Mouse (Mus musculus) left cerebral cortex, adult 9 months (tissue): ENCODE measurements around the gene Plch2.

Source experiments
- DNase-seq, 2 experiments: peaks; one replicate each; pipeline ENCODE4 v3.0.0; 2022; ENCODE audit warnings: low spot score in 2 of 2

The Plch2 gene

DNA sequence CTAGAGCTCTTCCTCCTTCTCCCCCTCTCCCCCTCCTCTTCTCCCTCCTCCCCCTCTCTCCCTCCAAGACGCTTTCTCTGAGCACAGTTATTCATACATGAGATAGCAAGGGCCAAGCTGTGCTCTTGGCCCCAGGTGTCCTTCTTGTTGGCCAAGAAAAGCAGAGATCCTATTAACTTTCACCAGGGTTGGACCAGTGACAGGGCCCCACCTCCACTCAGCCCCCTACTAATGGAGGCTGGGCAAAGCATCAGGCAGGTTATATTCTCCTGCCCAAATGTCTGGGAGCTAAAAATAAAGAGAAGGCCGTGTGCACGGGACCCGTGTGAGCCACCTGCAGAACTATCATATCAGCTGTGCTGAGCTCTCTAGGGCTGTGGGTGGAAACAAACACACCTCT, 61.7 kb downstream of the Plch2 start:
- DNase-seq = no peak

DNA sequence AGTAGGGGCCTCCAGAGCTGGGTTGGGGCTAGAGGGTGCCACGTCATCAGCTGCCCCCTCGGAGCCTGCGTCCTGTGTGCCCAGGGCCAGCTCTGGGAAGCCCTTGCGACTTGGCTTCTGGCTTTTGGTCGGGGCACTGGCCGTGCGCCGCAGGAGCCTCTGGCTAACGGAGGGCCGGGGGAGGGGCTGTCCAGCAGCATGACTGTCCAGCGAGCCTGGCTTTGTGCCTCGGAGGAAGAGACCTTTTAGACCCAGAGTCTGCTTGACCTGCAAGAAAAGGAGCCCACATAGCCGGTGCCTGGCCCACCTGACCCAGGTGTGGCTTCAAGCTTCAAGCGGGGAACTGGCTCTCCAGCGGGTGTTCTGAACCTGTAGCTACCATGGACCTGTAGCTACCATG, 69.8 kb downstream of the Plch2 start:
- no peak for DNase-seq

DNA sequence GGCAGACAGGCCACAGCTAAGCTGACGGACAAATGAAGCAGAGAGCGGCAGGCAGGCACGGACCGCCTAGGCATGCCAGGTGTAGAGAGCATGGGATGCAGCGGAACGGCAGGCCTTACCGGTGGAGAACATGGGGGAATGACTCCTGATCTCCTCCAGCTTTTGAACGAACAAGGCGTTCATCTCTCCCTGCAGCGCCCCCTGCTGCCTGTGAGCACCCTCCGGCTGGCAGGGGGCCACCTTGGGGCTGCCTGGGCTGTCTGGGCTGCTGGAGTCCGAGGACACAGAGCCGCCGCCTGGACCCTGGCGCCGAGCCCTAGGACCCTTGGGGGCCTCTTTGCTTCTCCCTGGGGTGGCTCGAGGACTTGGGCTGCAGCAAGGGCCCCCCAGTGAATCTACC, 70.5 kb downstream of the Plch2 start:
- peak in 1 of 2 experiments; percentile 82 for DNase-seq

DNA sequence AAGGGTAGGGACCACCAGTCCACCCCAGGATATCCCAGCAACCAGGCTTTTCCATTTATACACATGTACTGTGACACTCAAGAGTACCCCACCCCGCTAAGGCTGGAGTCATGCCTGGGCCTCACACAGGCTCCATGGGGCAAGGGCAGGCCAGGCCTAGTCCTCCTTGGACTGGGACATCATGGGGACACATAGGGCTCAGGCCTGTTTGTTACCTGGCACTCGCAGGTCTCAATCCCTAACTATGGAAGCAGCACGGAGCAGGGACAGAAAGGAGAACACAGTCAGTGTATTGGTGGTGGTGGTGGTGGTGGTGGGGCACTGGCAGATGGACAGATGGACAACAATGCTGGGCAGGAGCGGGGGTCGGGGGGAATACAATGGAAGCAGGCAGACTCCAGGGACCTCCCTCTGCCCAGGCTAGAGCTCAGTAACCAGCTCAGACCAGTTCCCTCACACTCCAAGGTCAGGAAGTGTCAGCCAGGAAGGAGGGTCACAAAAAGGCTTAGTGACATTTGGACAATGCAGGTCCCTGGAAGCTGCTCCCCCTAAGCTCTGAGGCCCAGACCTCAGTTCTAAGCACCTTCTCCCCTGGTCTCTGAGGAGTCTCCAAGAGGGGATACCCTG, 71.3 kb downstream of the Plch2 start:
- no peak for DNase-seq

DNA sequence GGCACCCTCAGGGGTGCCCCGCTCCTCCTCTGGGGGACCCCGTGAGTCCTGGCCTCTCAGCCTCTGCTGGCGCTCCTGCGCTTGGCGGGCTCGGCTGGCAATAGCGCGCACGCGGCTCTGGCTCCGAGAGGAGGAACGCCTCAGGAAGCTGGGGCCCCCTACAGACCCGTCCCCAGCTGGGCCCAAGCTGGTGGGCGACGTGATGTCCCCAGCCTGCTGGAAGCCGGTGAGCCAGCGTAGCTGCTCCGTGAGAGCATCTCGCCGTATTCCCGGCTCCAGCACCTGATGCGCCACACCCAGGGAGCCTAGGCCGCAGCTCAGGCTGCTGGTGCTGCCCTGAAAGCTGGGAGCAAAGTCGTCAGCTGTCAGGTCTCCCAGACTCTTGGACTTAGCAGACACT, 72.8 kb downstream of the Plch2 start:
- DNase-seq = no peak

DNA sequence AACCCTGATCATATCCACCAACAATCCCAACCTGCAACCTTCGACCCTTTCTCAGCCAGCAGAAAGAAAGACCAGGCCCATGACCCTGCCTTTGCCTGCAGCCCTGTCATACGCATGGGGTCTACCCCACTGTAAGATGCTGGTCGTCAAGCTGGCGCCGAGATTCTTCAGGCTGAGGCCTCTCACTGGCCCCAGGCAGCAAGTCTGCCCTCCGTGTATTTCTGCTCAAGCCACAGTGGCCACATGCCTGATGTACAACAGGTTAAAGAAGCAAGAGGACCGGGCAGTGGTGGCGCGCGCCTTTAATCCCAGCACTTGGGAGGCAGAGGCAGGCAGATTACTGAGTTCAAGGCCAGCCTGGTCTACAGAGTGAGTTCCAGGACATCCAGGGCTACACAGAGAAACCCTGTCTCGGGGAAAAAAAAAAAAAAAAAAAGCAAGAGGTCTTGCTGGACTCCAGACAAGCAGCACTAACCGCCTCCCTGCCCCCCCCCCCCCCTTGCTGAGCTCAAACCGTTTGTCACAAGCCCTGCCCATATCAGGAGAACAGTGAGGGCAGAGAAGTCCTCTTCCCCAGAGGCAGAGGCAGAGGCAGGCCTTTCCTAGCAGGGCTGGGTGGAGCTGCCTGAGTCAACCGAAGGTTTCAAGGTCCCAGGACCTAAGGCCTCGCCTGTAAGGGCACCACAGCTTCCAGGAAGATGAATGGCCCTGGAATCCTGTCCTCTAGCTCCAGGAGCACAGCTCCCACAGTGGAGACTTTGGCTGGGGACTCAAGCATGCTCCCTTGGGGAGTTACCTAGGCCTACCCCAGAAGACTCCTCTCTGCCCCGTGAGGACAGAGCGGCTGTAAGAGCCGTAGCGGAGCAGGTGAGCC, 74.1 kb downstream of the Plch2 start:
- DNase-seq = no peak

DNA sequence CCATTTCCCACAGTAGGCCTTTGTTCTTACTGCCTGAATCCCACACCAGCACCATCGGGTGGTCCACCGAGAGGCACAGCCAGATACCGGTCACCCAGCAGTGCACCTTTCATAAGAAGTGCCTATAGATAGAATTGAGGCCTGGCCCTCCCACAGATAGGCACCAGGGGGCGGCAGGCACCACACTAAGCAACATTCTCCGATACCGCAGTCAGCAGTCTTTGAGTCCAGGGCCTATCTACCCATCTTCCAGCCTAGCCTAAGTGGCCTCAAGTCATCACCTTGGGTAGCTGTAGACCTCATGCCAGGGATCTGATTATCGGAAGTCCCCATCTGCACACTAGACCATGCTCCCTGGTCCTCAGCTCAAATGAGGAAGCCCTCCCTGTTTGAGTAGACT, 75.1 kb downstream of the Plch2 start:
- peak; percentile 56 to 85 for DNase-seq

DNA sequence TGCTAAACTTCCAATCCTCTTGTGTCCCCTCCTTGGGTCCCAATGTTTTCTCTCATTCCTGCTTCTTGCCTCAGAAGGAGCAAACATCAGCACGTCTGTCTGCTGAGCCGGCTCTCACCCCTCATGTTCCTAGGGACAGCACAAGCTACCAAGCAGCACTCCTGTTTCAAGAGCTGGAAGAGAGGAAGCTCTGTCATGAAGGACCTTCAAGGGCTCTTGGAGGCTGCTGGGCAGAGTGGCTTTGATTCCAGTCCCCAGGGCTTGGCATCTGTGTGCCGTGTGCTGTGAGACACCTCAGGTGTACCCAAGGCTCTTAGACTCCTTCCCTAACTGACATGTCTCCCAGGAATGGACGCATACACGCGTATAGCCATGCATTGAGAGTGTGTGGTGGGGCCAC, 75.5 kb downstream of the Plch2 start:
- no peak for DNase-seq

DNA sequence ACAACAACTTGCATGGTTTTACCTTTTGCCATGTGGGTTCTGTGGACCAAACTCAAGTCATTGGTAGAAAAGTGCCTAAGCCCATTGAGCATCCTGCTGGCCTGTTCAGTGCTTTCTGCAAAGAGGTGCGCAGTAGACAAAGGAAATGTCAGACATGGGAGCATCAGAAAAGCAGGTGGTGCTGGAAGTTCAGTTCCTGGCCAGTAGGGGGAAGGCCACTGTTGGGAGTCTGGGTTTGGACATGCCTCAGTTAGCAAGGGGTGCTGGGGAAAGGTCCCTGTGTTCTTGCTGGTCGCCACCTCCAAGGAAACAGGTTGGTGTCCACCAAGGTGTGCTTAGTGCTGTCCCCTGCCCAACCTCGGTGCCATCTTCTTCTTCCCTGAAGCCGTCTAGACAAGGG, 76.5 kb downstream of the Plch2 start:
- no peak for DNase-seq

DNA sequence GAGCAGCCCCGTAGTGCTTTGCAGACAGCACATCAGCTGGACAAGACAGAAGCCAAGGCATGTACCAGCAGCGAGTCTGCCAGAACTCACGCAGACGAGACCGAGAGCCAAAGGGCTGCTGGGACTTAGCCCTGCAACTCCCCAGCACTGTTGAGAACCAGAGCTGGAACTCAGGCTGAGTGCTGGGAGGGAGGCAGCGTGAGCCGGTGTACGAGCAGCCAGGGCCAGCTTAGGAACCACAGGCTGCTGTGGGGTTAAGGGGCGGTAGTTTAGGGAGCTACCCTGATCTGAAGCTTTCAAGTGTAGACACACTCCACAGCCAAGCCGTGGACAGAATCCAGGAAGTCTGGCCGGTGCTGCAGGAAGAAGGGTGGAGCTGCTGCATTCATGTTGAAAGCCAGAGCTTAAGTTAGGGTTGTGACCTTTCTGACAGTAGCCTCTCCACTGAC, 82.4 kb downstream of the Plch2 start:
- DNase-seq = no peak

DNA sequence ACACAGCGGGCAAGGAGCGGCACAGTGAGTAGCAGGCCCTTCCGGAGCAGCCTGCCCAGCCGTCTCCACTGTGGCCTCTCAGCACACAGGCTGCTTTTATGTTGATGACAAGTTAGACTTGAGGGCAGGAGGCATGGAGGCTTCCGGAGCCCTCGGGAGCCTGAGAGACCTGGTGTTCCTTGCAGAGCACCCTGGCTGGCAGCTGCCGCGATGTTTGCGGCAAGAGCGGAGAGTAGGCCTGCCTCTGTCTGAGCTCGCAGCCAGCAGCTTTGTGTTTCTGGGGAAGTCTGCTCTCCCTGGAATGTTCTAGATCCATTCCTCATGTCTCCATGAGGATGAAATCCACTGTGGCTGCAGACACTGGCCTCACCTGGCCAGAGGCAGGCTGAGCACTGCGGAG, 84.0 kb downstream of the Plch2 start:
- no peak for DNase-seq

DNA sequence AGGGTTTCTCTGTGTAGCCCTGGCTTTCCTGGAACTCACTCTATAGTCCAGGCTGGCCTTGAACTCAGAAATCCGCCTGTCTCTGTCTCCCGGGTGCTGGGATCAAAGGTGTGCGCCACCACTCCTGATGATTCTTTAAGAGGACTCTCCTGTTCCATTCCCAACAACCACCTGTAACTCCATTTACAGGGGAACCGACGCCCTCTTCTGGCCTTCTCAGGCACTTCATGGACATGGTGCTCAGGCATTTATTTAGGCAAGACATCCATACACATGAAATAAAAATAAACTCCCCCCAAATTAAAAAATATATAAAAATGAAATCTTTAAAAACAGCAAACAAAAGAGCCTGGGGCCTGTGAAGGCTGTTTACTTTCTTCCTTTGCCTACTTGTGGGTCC, 89.4 kb downstream of the Plch2 start:
- peak in 1 of 2 experiments; percentile 74 for DNase-seq

DNA sequence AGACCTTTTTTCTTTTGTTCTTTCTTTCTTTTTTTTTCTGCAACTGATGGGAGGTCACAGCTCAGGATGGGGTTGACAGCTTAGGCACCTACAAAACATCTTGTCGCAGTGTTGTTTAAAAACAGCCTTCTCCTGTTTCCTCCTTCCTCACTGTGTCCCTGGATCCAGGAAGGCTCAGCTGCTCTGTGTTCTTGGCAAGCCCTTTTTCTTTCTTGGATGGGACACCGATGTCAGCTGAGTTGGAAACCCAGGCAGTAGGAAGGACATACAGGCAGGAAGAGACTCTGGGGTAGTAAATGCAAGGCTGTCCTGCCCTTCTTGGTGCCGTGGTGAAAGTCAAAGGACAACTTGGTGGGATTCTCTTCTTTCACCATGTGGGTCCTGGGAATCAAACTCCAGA, 90.7 kb downstream of the Plch2 start:
- DNase-seq = no peak

DNA sequence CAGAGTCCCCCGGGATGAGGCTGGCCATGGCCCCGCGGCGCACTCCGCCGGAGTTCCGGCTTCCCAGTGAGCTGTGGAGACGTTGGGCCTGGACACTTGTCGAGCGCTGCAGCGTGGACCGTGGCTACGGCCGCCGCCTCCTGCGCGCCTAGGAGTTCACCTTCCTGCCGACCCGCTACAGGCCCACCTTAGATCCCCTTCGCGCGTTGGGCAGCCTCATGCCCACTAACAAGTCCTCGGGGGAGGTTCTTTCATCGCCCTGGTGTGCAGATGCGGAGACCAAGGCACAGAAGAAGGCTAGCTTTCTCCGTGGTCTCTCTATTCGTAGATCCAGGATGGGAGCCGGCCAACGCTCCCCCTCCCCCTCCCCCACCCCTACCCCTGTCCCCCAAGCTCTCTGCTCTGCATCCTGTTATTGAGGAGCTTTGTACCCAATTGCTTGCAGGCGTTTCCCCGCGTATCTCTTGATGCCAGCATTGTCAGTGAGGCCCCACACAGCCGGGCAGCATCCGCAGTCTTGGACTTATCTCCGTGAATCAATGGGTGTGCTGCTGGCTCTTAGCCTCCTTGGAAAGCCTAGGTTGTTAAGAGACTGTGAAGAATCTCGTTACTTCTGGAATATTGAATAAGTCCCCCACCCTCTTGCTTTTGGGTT, 91.9 kb downstream of the Plch2 start:
- no peak for DNase-seq

DNA sequence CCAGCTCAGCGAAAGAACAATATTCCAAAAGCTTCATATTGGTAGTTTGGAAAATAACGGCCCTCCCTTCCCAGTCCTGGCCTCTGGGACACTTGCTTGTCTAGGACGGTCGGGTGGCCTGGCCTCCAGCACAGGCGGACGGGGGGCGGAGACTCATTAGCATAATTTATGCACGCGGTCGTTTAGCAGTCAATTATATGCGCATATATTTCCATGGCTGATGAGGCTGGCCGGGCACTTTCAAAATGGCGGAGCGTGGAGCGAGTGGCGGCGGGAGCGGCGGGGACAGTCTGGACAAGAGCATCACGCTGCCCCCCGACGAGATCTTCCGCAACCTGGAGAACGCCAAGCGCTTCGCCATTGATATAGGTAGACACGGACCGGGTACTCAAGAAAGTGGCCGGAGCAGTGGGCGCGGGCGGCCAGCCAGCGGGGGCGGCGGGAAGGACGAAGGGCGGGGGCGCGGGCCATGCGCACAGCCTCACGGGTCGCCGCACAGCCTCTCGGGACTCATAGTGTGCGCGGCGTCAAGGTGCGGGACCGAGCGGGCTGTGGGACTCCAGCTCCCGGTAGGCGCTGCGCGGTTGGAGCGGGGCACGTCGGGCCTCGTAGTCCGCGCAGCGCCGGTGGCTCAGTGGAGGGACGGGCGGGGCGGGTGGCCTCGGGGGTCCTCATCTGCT, 92.5 kb downstream of the Plch2 start, which contains the start of gene Pank4:
Pank4 (plus strand) TSS at position 223 of the 680 bp plus-strand sequence.
- peak; percentile 76 to 93 for DNase-seq

DNA sequence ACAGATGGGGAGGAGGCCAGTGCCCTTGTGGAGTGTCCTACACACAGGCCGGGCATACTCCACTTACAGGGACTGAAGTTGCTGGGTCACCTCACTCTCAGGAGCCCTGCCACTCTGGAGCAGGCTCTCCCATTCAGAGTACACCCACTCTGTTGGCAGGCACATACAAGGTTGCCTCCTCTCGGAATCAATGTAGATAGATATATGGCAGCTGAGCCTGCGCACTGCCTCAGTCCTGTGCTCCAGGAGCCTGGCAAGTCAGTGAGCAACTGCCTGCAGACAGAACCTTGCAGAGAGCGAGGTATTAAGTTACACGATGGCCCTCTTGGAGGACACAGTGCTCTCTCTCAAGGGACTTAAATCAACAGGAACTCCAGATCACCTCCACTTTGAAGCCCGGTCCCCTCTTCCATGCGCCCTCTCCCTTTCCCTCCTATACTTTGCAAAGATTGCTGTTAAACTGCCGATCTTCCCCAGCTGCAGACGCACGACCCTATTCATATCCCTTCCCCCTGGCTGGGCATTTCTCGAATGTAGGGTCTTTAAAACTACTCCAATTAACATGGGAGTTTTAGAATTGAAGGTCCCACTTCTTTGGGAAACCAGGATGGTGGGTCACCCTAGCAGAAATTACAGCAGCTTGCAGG, 93.3 kb downstream of the Plch2 start:
- peak in 1 of 2 experiments; percentile 57 for DNase-seq

DNA sequence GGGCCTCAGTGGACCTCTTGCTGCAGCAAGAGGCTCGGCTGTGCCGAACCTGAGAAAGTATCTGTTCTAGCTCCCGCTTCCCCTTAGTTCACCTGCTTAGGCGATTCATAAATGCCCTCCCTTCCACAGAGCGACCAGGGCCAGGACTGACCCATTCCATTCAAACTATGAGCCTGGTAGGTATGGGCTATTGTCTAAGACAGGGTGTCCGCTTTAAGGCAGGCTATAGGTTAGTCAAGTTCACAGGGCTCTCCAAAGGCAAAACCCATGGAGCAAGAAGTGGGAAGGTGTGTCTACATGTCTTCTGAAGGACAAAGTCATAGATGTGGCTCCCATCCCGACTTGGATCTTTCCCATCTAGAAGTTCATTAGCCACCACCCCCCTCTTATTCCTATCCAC, 93.9 kb downstream of the Plch2 start:
- DNase-seq = no peak

DNA sequence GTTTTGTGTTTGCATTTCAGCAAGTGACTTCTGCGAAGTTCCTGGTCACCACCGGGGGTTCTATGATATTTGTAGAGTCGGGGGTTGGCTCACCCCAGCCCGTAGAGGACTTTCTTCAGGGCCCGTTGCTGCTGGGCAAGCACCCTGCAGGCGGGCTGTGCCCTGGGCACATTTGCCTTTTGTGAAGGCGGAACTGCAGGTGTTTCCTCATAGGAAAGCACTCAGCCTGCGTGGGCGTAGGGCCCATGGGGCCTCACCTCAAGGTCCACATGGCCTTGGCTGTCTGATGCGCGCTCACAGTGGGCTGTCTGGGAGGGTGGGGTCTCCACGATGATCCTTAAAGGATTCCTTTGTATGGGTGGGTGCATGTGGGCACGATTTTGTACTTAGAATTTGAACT, 94.7 kb downstream of the Plch2 start:
- no peak for DNase-seq

DNA sequence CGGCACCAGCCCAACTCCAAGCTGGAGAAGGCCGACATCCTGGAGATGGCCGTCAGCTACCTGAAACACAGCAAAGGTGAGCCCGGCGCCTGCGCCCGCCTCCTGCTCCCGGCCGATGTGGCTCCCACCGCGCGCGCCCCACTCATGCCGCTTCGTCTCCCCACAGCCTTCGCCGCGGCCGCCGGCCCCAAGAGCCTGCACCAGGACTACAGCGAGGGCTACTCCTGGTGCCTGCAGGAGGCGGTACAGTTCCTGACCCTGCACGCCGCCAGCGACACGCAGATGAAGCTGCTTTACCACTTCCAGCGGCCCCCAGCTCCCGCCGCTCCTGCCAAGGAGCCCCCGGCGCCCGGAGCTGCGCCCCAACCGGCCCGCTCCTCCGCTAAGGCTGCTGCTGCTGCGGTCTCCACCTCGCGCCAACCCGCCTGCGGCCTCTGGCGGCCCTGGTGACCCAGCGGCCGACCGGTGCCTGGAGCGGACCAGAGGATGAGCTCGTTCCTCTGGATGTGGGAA, 95.3 kb downstream of the Plch2 start:
- no peak for DNase-seq

DNA sequence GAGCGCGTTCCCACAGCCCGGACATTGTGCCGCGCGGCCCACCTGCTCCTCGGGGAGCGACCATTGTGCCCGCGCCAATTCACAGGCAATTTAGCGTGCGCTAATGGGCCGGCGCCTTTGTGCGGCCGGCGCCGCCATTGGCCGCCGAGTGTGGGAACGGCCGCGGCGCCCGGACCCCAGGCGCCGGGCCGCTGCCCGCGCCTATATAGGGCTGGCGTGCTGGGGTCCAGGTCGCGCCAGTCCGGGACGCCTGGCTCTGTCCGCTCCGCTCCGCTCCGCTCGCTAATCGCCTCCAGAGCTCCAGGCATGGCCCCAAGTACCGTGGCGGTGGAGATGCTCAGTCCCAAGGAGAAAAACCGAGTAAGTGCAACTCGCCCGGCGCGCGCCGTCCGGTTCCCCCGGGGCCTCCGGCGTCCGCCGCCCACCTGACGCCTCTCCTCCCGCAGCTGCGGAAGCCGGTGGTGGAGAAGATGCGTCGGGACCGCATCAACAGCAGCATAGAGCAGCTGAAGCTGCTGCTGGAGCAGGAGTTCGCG, 95.8 kb downstream of the Plch2 start, which contains the start of gene Hes5:
Hes5 (plus strand) TSS at position 234 of the 536 bp plus-strand sequence.
- DNase-seq = peak in 1 of 2 experiments; percentile 61
